Mouse (Mus musculus) lung, adult 2 months (tissue): ENCODE measurements around the gene Coq2.

Experiments used
- CTCF ChIP-seq: fragments of 200-500 bp; IDR thresholded peaks from 2 replicates; pipeline ENCODE4 v1.5.1; 2011; ENCODE audit warnings: mild to moderate bottlenecking, low read length, control low read depth; ENCODE audit not compliant: insufficient read depth
- POLR2A ChIP-seq: fragments of 200-500 bp; IDR thresholded peaks from 2 replicates; pipeline ENCODE4 v1.6.1; 2011; ENCODE audit warnings: low read depth, mild to moderate bottlenecking, control low read depth, low read length, borderline replicate concordance; ENCODE audit errors: extremely low read depth

- TF ChIP-seq POLR2A = no peak
- no peak for TF ChIP-seq CTCF
These were observed 27.4 kb upstream of the Coq2 start for GRCm38 (mm10) chr5:100702325-100702724.
